Mouse (Mus musculus) embryonic stem cell, embryonic (primary cell): ENCODE data around the gene Capg.

Experiments used
- CTCF ChIA-PET, 4 experiments: fragments of 300-600 bp in 2 of 4; fragments of 350-600 bp in 2 of 4; sonication (Branson Sonifier 250); formaldehyde crosslinking; loops; one replicate each; lab custom pipeline; 2022; ENCODE audit warnings: inconsistent platforms in 2 of 4; lab: Charles Lee
- POLR2A ChIA-PET, 4 experiments: fragments of 300-600 bp in 2 of 4; fragments of 350-600 bp in 2 of 4; sonication (Branson Sonifier 250); formaldehyde crosslinking; loops; one replicate each; lab custom pipeline; 2022; ENCODE audit warnings: antibody characterized with exemption in 4 of 4, inconsistent platforms in 1 of 4; lab: Charles Lee

Capg gene

DNA sequence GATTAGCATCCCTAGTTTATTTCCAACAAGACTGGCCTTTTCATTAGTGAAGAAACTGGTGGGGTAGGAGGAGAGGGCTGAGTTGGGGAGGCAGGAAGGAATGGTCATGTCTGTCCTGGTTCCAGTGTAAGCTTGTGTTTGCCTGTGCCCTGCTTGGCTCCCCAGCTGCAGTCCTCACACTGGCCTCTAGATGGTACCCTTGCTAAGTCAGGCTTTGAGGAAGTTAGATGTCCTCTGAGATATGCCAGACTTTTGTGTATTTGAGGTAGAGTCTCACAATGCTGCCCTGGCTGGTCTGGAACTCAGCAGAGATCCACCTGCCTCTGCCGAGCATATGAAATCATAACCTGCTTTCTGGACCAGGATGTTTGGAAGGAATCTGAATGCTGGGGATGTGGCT, 57.5 kb downstream of the Capg start:
- CTCF ChIA-PET, result interaction anchor here (0.5 to 1.6 kb wide), 23 partner anchors 11 to 250 kb away, joined by 3 to 8 read pairs (median 3); partner anchors contain the start of genes Ggcx (in 1 of the 4) and Tgoln1 (in 1 of the 4)
- POLR2A ChIA-PET, result interaction anchor here in 3 of 4 experiments (0.6 to 4.4 kb wide), 17 partner anchors 8 to 240 kb away, joined by 3 to 21 read pairs (median 4); partner anchors contain the start of genes Tgoln1 (in 2 of the 3) and Mat2a (in 1 of the 3)

DNA sequence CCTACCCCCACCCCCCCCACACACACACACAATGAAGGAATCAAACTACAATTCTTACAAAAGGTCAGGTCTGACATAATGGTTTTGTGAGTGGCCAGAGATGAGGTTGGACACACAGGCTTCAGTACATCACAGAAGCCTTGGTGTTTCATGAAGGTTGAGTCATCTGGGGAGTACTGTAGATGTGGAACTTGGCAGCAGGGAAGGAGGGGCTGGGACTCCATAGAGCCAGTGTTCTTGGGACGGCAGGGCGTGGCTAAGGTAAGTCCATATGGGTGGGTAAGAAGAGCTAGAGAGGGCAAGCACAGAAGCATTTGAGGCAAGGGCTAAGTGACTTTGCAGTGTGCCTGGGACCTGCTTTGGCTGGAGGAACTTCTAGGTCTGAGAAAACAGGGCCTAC, 59.9 kb downstream of the Capg start:
- ChIA-PET POLR2A (interaction anchor here in 2 of 4 experiments (0.6 to 3.5 kb wide), 12 partner anchors 9 to 238 kb away, joined by 3 to 13 read pairs (median 3); partner anchors contain the start of genes Mat2a (in 2 of the 2) and Tgoln1 (in 1 of the 2)), CTCF (interaction anchor here in 1 of 4 experiments (1.8 kb wide), 1 partner anchor 43 kb away, joined by 4 read pairs; no protein-coding TSS in a partner anchor)

DNA sequence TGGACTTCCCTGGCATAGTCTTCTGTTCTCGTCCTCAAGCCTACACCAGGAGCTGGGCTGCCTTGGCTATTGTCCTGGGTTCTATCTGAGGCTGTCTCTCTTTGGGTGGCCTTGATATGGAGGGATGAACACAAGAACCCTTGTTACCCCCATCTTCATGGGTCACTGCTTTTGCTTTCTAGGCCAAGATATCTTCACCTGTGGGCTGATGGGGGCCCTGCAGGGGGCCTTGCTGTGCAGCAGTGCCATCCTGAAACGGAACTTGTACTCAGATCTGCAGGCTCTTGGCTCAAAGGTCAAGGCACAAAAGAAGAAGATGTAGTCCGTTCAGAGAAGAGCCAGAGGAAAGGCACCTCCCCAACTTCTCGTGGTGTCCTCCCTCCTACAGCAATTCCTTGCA, 62.9 kb downstream of the Capg start:
- ChIA-PET CTCF (no interaction called here), POLR2A (interaction anchor here in 3 of 4 experiments (1.1 to 4.8 kb wide), 8 partner anchors 8 to 285 kb away, joined by 3 to 32 read pairs (median 9); partner anchors contain the start of genes Tgoln1 (in 3 of the 3), Elmod3 (in 2 of the 3) and Retsat (in 2 of the 3))

DNA sequence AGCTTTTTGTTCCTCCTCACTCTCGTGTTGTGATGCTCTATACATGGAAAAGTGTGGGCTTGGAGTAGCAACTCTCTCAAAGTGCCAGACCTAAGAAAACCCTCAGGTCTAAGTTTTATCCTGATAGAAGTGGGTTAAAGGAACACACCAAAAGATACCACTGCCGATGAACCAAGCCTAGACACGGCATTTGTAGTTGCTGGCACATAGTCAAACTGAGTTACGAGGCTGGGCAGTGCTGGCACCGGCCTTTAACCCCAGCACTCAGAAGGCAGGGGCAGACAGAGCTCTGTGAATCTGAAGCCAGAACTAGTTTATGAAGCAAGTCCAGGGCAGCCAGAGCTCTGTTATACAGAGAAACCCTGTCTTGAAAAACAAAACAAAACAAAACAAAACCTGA, 63.5 kb downstream of the Capg start:
- POLR2A ChIA-PET, result interaction anchor here (0.6 to 4.8 kb wide), 16 partner anchors 9 to 566 kb away, joined by 3 to 32 read pairs (median 4); partner anchors contain the start of genes Tgoln1 (in 4 of the 4), Elmod3 (in 2 of the 4), Retsat (in 2 of the 4) and Tcf7l1 (in 1 of the 4)
- CTCF ChIA-PET, result interaction anchor here in 1 of 4 experiments (1.6 kb wide), 1 partner anchor 59 kb away, joined by 3 read pairs; no protein-coding TSS in a partner anchor

DNA sequence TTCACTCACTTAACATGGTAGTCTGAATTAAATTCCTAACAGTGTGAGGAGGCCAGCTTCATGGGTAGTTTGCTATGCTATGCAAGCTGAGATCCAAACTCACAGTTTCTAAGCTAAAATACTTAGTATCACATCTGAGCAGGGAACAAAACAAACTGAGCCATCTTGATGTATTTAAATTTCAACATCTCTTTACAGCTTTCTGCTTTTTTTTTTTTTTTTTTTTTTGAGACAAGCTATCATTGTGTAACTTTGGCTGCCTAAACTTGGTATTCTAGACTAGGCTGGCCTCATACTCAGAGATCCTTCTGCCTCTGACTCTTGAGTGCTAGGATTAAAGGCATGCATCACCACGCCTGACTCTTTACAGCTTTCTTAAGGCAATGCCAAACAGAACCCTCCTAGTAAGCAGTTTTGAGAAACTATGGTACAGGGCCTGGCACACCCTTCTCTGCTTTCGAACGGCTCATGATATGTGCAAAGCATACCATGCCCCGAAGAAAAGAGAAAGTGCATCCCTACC, 64.5 kb downstream of the Capg start:
- ChIA-PET POLR2A (interaction anchor here (0.6 to 4.8 kb wide), 28 partner anchors 8 to 524 kb away, joined by 3 to 32 read pairs (median 4); partner anchors contain the start of genes Tgoln1 (in 4 of the 4), Elmod3 (in 2 of the 4), Retsat (in 2 of the 4) and Tcf7l1 (in 1 of the 4)), CTCF (interaction anchor here in 2 of 4 experiments (0.5 to 1.6 kb wide), 4 partner anchors 8 to 269 kb away, joined by 3 to 4 read pairs (median 3); partner anchors contain the start of genes Elmod3 (in 1 of the 2) and Retsat (in 1 of the 2))

DNA sequence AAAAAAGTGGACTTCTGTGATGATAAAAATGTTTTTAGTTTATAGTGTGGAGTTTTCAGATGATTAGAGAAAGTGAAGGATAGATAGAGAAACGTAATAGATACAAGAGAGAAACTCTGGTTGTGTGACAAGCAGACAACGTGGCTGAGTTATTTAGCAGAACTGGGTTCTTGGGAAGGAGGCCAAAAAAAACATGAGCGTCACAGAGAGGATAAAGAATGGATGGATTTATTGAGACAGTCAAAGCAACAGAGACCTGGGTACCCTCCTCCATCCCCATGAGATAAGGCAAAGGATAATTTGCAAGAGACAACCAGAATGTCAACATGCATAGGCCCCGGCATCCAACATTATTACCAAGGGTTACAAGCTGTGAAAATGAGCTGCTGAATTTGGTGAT, 66.1 kb downstream of the Capg start:
- ChIA-PET CTCF (interaction anchor here in 1 of 4 experiments (0.7 kb wide), 1 partner anchor 36 kb away, joined by 6 read pairs; no protein-coding TSS in a partner anchor), POLR2A (interaction anchor here in 3 of 4 experiments (0.8 to 4.8 kb wide), 8 partner anchors 9 to 198 kb away, joined by 3 to 32 read pairs (median 5); partner anchors contain the start of genes Elmod3 (in 3 of the 3), Retsat (in 3 of the 3) and Tcf7l1 (in 1 of the 3))
